Mouse (Mus musculus) kidney, adult 8-10 months (tissue): Measurements from ENCODE around the gene Stc2.

Experiments
- DNase-seq, 2 experiments: peaks; one replicate each; pipeline ENCODE4 v3.0.0; 2022

Stc2 gene

DNA sequence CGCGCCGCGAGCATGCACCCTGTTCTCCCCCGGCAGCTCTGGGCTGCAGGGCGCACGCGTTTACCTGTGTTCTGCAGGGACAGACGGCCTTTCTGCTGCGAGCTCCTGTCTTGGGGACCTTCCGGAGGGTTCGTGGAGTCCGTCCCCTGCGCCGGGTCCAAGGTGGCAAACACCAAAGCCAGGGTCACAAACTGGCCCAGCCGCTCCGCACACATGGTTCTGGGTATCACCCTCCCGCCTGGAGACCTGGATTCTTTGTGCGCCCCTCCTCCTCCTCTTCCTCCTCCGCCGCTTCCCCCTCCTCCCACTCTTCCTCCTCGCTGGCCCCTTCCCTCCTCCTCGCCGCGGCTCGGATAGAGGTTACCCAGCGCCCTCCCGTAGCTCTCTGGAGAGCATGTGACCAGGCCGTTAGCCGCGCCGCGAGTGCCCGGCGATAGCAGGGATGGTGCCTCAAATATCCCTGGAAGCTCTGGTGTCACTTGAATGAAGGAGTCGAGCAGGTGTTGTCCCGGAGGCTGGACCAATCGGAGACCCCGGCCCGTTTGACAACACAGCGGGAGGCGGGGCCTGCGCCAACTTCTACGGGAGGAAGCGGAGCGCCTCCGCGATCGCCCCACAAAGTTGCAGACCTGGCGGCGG is at the start of gene Stc2:
TSS of gene Stc2 (minus strand) at position 427 of the 639 bp plus-strand sequence.
- peak; percentile 26 to 39 for DNase-seq

DNA sequence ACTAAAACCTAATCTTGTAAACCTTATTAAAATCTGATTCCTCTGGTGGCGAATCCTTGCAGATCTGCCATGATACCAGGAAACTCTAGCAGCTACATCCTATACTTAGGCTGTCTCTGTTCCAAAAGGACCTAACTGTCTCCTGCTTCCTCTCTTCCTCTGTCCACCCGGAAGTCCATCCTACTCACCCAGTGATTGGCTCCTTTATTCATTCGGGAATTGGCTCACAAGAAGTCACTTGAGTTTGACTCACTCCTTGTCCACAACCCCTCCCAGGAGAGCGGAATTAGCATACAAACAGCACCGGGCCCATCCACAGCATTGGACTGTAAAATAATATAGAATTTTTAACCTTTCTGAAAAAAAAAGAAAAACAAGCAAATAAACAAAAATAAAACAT is 47.2 kb upstream of the Stc2 start:
- DNase-seq = no peak

- no peak for DNase-seq
These were observed 42.5 kb upstream of the Stc2 start for GRCm38 (mm10) chr11:31412376-31412775.

DNA sequence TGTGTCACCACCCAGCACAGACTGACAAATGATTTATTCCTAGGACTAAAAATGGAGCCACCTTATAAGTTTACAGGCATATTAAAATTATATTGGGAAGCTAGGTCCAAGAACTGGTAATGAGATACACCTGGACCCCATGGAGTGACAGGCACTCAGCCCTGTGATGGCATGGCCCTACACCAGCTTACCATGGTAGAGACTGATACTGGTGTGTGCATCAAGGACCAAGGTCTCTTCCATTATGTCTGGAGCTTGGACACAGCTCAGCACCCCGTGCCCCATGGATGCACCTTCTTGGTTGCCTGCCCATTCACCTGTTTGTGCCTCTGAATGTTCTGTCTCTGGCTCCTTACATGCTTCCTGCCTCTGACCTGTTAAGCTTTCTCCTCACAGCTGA is 36.9 kb upstream of the Stc2 start:
- DNase-seq = no peak

DNA sequence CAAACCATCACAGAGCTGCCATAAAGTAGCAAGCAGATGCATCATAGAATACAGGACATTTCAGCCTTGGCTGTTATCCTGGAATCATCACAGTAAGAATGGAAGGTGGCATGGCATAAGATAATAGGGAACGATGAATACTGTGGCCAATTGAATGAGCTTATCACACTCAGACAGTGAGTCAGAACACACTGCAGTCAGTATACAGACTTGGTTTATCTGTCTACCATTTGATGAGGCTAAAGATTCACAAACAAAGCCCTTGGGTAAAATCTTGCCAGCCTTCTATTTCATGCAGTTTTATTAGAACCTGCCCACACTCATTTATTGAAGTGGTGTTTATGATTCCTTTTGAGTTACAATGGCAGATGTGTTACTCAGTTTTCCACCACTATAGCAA is 33.2 kb upstream of the Stc2 start:
- DNase-seq = no peak

GRCm38 (mm10) chr11:31398604-31399003 is 28.7 kb upstream of the Stc2 start:
- DNase-seq = no peak

- no peak for DNase-seq
These were observed 27.0 kb upstream of the Stc2 start for GRCm38 (mm10) chr11:31396638-31397417.

GRCm38 (mm10) chr11:31394026-31394425 is 24.2 kb upstream of the Stc2 start:
- DNase-seq = no peak

- no peak for DNase-seq
These were observed 22.5 kb upstream of the Stc2 start for GRCm38 (mm10) chr11:31392340-31392739.

DNA sequence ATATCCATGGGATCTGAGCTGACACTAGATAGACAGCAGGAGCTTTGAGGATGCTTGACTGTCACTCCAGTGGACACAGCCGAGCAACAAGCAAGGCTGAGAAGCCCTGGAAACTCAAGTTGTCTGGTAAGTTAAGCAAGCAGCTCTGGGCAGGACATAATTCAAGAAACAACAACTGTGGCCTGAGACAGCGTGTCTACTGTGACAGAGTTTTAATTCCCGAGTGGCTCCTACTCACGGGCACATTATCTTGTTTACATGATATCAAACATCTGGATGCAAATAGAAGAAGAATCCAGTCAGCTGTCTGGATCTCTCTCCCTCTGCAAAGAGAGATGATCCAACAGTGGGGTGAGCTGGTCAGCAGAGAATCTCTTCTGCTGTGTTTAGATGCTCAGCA is 19.0 kb upstream of the Stc2 start:
- DNase-seq = no peak

DNA sequence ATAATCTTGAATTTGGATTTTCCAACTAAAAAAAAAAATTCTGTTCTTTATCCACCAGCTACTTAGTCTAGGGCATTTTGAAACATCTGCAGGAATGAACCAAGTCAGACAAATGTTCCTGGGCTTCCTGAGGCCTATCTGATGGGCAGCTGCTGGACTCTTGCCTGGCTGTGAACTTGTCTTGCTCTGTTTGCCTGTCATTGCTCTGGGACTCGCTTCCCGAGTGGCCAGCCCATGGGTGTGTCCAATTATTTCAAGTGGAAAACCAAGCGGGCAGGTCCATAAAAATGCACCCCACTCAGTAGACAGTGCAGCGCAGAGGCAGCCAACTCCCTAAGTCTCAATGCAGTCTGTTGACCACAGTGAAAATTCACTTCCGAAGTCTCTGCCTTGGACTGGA is 17.7 kb upstream of the Stc2 start:
- no peak for DNase-seq

DNA sequence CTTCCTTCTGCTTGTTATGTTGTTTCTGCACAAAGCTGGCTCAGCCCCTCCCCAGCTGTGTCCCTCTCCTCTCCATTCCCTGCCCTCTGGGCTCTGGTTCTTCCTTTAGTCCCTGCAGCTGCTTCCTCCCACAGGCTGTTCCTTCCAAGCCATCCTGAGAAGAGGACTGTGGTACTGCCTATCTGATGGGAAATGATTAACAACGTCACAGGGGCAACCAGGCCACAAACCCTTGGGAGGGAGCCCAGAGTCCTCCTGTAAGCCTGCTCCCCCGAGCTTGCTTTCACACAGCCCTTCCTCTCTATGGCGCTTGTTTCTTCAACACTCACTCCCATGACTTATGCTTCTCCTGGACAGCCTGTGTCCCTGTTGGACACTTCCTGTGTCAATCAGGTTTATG is 16.7 kb upstream of the Stc2 start:
- peak in 1 of 2 experiments; percentile 19 for DNase-seq

- DNase-seq = no peak
These were observed 14.1 kb upstream of the Stc2 start for GRCm38 (mm10) chr11:31383968-31384367.

- DNase-seq = no peak
These were observed 12.3 kb upstream of the Stc2 start for GRCm38 (mm10) chr11:31382145-31382544.

- peak; percentile 17 to 47 for DNase-seq
These were observed 3.6 kb upstream of the Stc2 start for GRCm38 (mm10) chr11:31373438-31373837.

- no peak for DNase-seq
These were observed 2.3 kb upstream of the Stc2 start for GRCm38 (mm10) chr11:31372206-31372605.

- no peak for DNase-seq
These were observed 1.5 kb upstream of the Stc2 start for GRCm38 (mm10) chr11:31371256-31371838.

DNA sequence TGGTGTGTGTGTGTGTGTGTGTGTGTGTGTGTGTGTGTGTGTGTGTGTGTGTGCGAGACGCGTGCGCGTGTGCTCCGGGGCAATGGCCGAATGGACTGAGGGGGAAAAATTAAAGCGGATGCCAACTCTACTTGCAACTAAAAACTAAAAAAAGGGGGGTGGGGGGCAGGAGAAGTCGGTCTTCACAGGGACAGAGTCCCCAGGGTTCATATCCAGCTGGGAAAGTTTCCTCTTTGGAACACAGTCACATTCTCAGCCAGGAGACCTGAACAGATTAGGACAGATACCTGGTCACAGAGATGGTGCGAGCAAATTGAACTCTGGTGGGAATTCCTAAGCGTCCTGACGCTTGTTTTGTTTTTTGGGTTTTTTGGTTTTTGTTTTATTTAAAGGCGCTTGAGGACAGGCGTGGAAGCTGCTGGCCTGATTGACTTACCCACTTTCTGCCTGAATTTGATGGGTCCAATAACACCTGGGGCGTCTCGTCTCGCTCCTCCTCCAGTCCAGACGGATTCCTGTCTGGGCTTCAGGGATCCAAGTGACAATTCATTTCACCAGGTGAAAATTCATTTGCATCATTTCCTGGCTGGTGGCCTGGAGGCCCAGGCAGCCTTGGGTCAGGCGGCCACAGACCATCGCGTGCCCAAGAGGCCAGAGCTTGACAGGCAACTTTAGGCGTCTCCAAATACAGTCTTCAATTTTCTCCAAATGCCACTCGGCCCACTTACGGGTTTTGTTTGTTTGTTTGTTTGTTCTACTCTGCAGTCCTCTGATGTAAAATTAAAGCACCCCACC is 759 bp upstream of the Stc2 start:
- DNase-seq = no peak

- DNase-seq = no peak
These were observed 768 bp downstream of the Stc2 start for GRCm38 (mm10) chr11:31368965-31369647.

DNA sequence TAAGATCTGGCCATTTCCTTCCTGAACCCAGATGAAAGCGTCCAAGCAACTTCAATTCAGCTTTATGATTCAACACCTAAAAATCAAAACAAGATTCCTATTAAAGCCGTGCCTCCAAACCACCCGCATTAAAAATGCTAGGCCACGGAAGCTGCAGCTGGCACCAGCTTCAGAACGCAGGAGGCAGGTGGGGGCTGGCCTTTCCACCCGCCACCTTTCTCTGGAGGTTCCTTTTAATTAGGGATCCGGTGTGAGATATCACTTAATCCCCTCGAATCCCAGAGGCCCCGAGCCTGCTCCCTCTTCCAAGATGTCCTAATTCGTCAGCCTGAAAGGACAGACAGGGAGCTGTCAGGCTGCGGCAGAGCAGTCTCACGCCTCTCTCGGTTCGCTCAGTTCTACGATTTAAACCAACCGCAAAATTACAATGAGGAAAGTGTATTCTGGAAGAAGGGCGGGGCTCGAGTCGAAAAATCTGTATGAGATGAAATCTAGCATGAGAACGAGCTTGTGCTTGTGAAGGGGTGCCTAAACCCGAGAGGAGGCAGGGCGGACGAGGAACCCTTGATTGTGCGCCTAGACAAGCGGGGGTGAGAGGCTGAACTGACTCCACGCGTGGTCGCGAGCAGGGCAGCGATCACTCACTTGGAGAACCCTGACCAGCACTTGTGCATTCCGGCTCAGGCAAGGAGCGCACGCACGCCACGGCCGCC is 1.5 kb downstream of the Stc2 start:
- DNase-seq = no peak

DNA sequence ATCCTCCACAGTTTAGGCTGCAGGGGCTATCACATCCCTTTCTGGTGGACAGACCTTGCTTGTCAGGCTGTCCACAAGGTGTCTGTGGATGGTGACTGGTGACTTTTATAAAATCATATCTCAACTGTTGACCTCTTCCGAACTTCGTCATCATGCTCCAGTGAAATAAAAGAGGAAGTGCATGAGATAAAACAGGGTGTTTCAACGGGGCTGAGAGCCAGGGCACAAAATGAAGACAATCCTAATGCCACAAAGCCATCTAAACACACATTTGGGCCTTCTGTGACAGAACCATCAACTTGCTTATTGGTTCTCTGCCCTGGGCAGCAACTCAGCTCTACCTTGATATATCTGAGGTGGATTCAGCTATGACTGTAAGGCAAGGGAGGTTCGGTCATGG is 3.0 kb downstream of the Stc2 start:
- DNase-seq = no peak

DNA sequence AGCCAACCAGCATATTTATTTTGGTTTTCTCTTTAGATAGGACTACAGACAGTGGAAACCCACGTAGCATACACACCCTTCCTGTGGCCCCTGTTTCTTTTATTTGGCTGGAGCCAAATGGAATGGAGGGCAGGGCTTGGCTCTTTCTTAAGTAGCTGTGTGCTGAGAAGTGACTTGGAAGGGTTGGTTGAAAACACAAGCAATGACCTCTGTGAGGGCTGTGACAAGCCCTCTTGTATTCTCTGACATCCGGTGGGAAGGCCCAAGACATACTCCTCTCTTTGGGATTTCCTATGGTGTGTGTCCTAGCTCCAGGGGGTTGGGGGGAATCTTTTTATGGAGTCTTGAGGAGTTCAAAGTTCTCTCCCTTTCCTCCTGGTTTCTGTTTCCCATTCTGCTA is 3.5 kb downstream of the Stc2 start:
- DNase-seq = no peak
